Mouse (Mus musculus) 3134 (cell line): ENCODE measurements around the gene Esyt3.

ENCODE experiments used
- DNase-seq: peaks from one replicate; pipeline ENCODE4 v3.0.0-alpha.2; 2011; ENCODE audit warnings: low spot score; ENCODE audit not compliant: insufficient read length; ENCODE audit errors: extremely low read depth

Esyt3 gene

GRCm38 (mm10) chr9:99357921-99358692, at the start of gene Esyt3:
TSS of gene Esyt3 (minus strand) at chr9:99358557.
- DNase-seq, result no peak

- no peak for DNase-seq
These were observed 43.1 kb upstream of the Esyt3 start for GRCm38 (mm10) chr9:99401288-99401974.

GRCm38 (mm10) chr9:99400781-99401180, 42.4 kb upstream of the Esyt3 start:
- no peak for DNase-seq

- no peak for DNase-seq
These were observed 38.9 kb upstream of the Esyt3 start for GRCm38 (mm10) chr9:99397056-99397815.

GRCm38 (mm10) chr9:99394366-99394765, 36.0 kb upstream of the Esyt3 start:
- no peak for DNase-seq

GRCm38 (mm10) chr9:99393146-99393545, 34.8 kb upstream of the Esyt3 start:
- no peak for DNase-seq

- DNase-seq, result no peak
These were observed 33.2 kb upstream of the Esyt3 start for GRCm38 (mm10) chr9:99391557-99391956.

GRCm38 (mm10) chr9:99390716-99391115, 32.4 kb upstream of the Esyt3 start:
- DNase-seq, result no peak

- no peak for DNase-seq
These were observed 31.8 kb upstream of the Esyt3 start for GRCm38 (mm10) chr9:99390201-99390600.

- DNase-seq, result no peak
These were observed 31.1 kb upstream of the Esyt3 start for GRCm38 (mm10) chr9:99389506-99389905.

- DNase-seq, result peak; percentile 82
These were observed 30.5 kb upstream of the Esyt3 start for GRCm38 (mm10) chr9:99388856-99389255.

- no peak for DNase-seq
These were observed 29.7 kb upstream of the Esyt3 start for GRCm38 (mm10) chr9:99388078-99388477.

GRCm38 (mm10) chr9:99382556-99382955, 24.2 kb upstream of the Esyt3 start:
- DNase-seq, result no peak

GRCm38 (mm10) chr9:99379194-99379593, 20.8 kb upstream of the Esyt3 start:
- DNase-seq, result no peak

GRCm38 (mm10) chr9:99376591-99377418, 18.4 kb upstream of the Esyt3 start:
- no peak for DNase-seq

GRCm38 (mm10) chr9:99368431-99368830, 10.1 kb upstream of the Esyt3 start:
- DNase-seq, result no peak

GRCm38 (mm10) chr9:99365906-99366305, 7.5 kb upstream of the Esyt3 start:
- DNase-seq, result peak; percentile 23

GRCm38 (mm10) chr9:99363076-99363475, 4.7 kb upstream of the Esyt3 start:
- DNase-seq, result no peak

GRCm38 (mm10) chr9:99361946-99362345, 3.6 kb upstream of the Esyt3 start:
- DNase-seq, result no peak

GRCm38 (mm10) chr9:99359012-99359411, 655 bp upstream of the Esyt3 start:
- DNase-seq, result no peak

- no peak for DNase-seq
These were observed 816 bp downstream of the Esyt3 start for GRCm38 (mm10) chr9:99357561-99357920.
